Comparison of ENCODE assay signal across 10 mouse cellular contexts in genomic region chr4:140566785-140567184, GRCm38 (mm10).
DNase-seq lines count a peak whose midpoint lies in the region; ATAC-seq and TF ChIP-seq lines count a peak whose summit lies in the region.
"Had no signal": no experiment of that assay in that cellular context is flagged by ENCODE, and none has a peak within 500 bp of the region (broad histone marks: within the 10 kb centered on the region; RNA-seq: fewer than 3 reads in every experiment).

No protein-coding gene starts in this region.

- H3K9ac ChIP-seq in liver, postnatal 0 days (replicated peaks): no peak overlapping the region; the same call in 1 of the 2 replicates
- H3K9ac ChIP-seq in intestine, embryonic 15.5 days: no peak overlapping the region

- TF ChIP-seq EP300 in liver, postnatal 0 days (IDR thresholded peaks at IDR 0.05; ENCODE audit: low read depth): no peak

- H3K4me1 ChIP-seq in kidney, adult 2 months (ENCODE audit: control insufficient read depth, insufficient read depth, low read length): no peaks in the 10 kb centered on the region
- no peaks in the 10 kb centered on the region for H3K4me1 ChIP-seq in liver, postnatal 0 days (ENCODE audit: insufficient read depth)
- no peaks in the 10 kb centered on the region for H3K4me1 ChIP-seq in intestine, embryonic 15.5 days (replicated peaks)
- H3K4me1 ChIP-seq: megakaryocyte, embryonic 14.5 days had no signal

- TF ChIP-seq CTCF in kidney, adult 2 months (conservative IDR thresholded peaks at IDR 0.05; ENCODE audit: insufficient read depth, insufficient read length, low read depth, low read length): no peak
- TF ChIP-seq CTCF in liver, postnatal 0 days (IDR thresholded peaks at IDR 0.05; ENCODE audit: low read depth): no peak

- H3K4me2 ChIP-seq in liver, postnatal 0 days (ENCODE audit: low read depth, low read length): peak overlapping the region; percentile 33; the same call in 1 of the 2 replicates
- H3K4me2 ChIP-seq in intestine, embryonic 15.5 days (replicated peaks): no peak overlapping the region

- peaks cover 3% of the 10 kb centered on the region; the same call in 1 of the 2 replicates for H3K9me3 ChIP-seq in liver, postnatal 0 days (ENCODE audit: low read length)
- H3K9me3 ChIP-seq in intestine, embryonic 15.5 days: no peaks in the 10 kb centered on the region

- H3K27me3 ChIP-seq in kidney, adult 2 months (replicated peaks; ENCODE audit: control insufficient read depth, insufficient read depth, low read length): no peaks in the 10 kb centered on the region
- H3K27me3 ChIP-seq in liver, postnatal 0 days (ENCODE audit: insufficient read depth, low read length): no peaks in the 10 kb centered on the region
- H3K27me3 ChIP-seq in intestine, embryonic 15.5 days (replicated peaks): no peaks in the 10 kb centered on the region

- H3K4me3 ChIP-seq in kidney, adult 2 months (ENCODE audit: insufficient read depth, low read depth, low read length): no peak overlapping the region
- no peak overlapping the region for H3K4me3 ChIP-seq in liver, postnatal 0 days (ENCODE audit: low read depth, low read length)
- no peak overlapping the region for H3K4me3 ChIP-seq in intestine, embryonic 15.5 days (replicated peaks)
- H3K4me3 ChIP-seq: heart, adult 2 months; megakaryocyte, embryonic 14.5 days had no signal

- peaks cover 16% of the 10 kb centered on the region for H3K36me3 ChIP-seq in kidney, adult 2 months (ENCODE audit: control insufficient read depth, insufficient read depth, low read length)
- H3K36me3 ChIP-seq in liver, postnatal 0 days (replicated peaks; ENCODE audit: insufficient read depth, low read length): peaks cover 31% of the 10 kb centered on the region
- H3K36me3 ChIP-seq in intestine, embryonic 15.5 days: peaks cover 44% of the 10 kb centered on the region

- DNase-seq in kidney, adult 2 months: peak; percentile 22
- no peak for DNase-seq in kidney, adult 8-10 months
- DNase-seq in brain, adult 2 months (ENCODE audit: low read depth, low spot score): peak; percentile 27
- DNase-seq in liver, postnatal 0 days: peak; percentile 77
- DNase-seq in spleen, adult 18-20 months: peak; percentile 58 to 63
- no peak for DNase-seq in frontal cortex, postnatal 10 days (ENCODE audit: low spot score in 2 of 2)
- DNase-seq: kidney, adult 9 months had no signal

- 88% methylated on average over 14 of the region's 14 CpGs for WGBS in kidney, adult 2 months
- 55% methylated on average over 14 of the region's 14 CpGs for WGBS in liver, postnatal 0 days (ENCODE audit: insufficient replicate concordance)
- 90% methylated on average over 14 of the region's 14 CpGs for WGBS in intestine, embryonic 15.5 days

- peak; percentile 67; the same call in 1 of the 2 replicates for ATAC-seq in liver, postnatal 0 days
- no peak for ATAC-seq in intestine, embryonic 15.5 days

- no peak for TF ChIP-seq POLR2A in kidney, adult 2 months (IDR thresholded peaks at IDR 0.05; ENCODE audit: low read depth, low read length)

- no peak overlapping the region for H3K27ac ChIP-seq in kidney, adult 2 months (ENCODE audit: insufficient read depth, low read depth, low read length)
- 0 out of 2 replicates have a peak overlapping the region, but pooled peaks have one; percentile 23 for H3K27ac ChIP-seq in liver, postnatal 0 days (ENCODE audit: low read depth)
- H3K27ac ChIP-seq in intestine, embryonic 15.5 days: no peak overlapping the region
- H3K27ac ChIP-seq: heart, adult 2 months had no signal

Comparison
In these comparisons a context has a peak if more than half of its experiments do, and no peak if none do; other contexts are left out.
1. DNase-seq: peak in kidney, adult 2 months (single experiment), brain, adult 2 months (single experiment), liver, postnatal 0 days (single experiment) and spleen, adult 18-20 months (2 of 2); none in kidney, adult 8-10 months (0 of 2) and frontal cortex, postnatal 10 days (0 of 2).